Mouse (Mus musculus): ENCODE results near the gene Gstp3.

Gstp3 gene

DNA sequence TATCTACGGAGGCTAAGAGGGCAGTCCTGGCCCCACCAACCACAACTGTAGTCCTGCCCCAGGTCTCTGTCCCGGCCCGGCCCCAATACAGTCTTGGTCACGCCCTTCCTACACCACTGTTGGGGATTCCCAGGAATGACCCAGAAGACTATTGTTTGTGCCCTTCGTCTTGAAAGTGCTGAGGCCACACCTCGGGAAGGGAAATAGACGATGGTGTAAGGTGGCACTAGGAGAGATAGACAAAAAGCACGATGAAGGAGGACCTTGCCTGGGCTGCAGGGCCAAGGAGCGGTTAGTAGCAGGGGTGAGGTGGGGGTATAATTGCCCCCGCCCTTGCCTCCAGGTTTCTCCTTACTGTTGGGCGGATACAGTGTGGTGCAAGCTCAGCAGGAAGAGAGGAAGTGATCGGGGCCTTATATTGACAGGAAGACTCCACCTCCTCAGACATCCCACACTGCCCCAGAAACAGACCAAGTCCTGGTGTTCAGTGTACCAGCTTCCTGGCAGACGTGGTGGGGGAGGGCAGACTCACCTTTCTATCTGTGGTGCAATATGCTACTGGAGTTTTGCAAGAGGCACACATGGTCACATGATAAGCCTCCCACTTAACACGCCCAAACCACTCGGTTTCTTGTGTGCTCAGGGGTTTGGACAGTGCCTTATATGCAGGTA, at the start of gene Gstp3:
Gstp3 (minus strand) TSS at position 501 of the 672 bp plus-strand sequence.
- no peak for DNase-seq (ENCODE audit: low read depth, low spot score)
- Histone ChIP-seq H3K27me3 (ENCODE audit: control insufficient read depth, insufficient read depth, low read length, poor library complexity, severe bottlenecking) (no peaks in the 10 kb centered on the region), H3K36me3 (ENCODE audit: control insufficient read depth, insufficient read depth, low read length, poor library complexity, severe bottlenecking) (no peaks in the 10 kb centered on the region)

- H3K27me3 ChIP-seq (ENCODE audit: control insufficient read depth, insufficient read depth, low read length, poor library complexity, severe bottlenecking): no peaks in the 10 kb centered on the region
- no peak for DNase-seq (ENCODE audit: low read depth, low spot score)
- H3K36me3 ChIP-seq (ENCODE audit: control insufficient read depth, insufficient read depth, low read length, poor library complexity, severe bottlenecking): peaks cover 15% of the 10 kb centered on the region
Observed at GRCm38 (mm10) chr19:4108535-4108934, 49.2 kb upstream of the Gstp3 start.

GRCm38 (mm10) chr19:4106654-4107053, 47.3 kb upstream of the Gstp3 start:
- Histone ChIP-seq H3K36me3 (ENCODE audit: control insufficient read depth, insufficient read depth, low read length, poor library complexity, severe bottlenecking) (peaks cover 11% of the 10 kb centered on the region), H3K27me3 (ENCODE audit: control insufficient read depth, insufficient read depth, low read length, poor library complexity, severe bottlenecking) (no peaks in the 10 kb centered on the region)
- no peak for DNase-seq (ENCODE audit: low read depth, low spot score)

DNA sequence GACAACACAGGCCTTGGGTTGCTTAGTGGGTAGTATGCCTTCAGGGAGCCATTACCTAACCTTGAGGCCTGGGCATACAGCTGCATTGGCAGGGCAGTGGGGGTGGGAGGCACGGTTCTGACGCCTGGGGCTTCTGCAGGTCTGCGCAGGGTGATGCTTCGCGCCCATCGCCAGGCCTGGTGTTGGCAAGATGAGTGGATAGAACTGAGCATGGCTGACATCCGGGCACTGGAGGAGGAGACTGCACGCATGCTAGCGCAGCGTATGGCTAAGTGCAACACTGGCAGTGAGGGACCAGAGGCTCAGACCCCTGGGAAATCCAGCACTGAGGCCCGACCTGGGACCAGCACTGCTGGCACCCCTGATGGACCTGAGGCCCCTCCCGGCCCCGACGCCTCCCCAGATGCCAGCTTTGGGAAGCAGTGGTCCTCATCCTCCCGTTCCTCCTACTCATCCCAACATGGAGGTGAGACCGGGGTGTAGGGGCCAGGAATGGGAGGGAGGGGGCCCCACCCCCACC, 45.4 kb upstream of the Gstp3 start:
- peaks cover 10% of the 10 kb centered on the region for H3K36me3 ChIP-seq (ENCODE audit: control insufficient read depth, insufficient read depth, low read length, poor library complexity, severe bottlenecking)
- no peak for DNase-seq (ENCODE audit: low read depth, low spot score)
- H3K27me3 ChIP-seq (ENCODE audit: control insufficient read depth, insufficient read depth, low read length, poor library complexity, severe bottlenecking): no peaks in the 10 kb centered on the region

DNA sequence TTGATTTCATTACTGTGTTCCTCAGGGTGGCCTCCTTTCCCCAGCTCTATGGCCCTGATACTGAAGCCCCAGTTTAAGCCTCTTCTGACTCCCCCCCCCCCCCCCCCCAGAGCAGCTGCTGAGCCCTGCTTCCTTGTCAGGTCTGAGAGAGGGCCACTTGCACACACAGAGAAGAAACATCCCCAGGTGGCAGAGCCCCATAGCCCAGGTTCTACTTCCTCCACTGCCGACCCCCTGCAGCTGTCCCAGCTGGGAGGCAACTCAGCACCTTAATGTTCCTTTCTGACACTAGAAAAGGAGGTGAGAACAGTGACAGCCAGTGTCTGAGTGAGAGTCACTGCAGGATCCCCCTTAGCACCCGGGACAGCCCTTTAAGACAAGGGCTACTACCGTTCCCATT, 44.4 kb upstream of the Gstp3 start:
- peaks cover 10% of the 10 kb centered on the region for H3K36me3 ChIP-seq (ENCODE audit: control insufficient read depth, insufficient read depth, low read length, poor library complexity, severe bottlenecking)
- H3K27me3 ChIP-seq (ENCODE audit: control insufficient read depth, insufficient read depth, low read length, poor library complexity, severe bottlenecking): no peaks in the 10 kb centered on the region
- DNase-seq (ENCODE audit: low read depth, low spot score): no peak

DNA sequence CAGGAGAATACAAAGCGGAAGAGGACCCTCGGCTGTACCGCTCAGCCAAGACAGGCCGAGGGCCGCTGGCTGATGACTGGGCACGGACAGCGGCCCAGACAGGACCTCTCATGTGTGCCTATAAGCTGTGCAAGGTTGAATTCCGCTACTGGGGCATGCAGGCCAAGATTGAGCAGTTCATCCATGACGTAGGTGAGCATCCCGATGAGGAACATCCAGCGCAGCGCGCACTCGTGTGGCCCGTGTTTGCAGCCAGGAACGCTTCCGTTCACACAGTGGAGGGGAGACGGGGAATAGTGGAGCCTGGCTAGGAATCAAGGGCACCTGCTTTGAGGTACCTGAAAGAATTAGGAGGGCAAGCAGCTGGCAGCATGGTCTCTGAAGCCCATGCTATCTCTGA, 43.9 kb upstream of the Gstp3 start:
- Histone ChIP-seq H3K36me3 (ENCODE audit: control insufficient read depth, insufficient read depth, low read length, poor library complexity, severe bottlenecking) (peaks cover 10% of the 10 kb centered on the region), H3K27me3 (ENCODE audit: control insufficient read depth, insufficient read depth, low read length, poor library complexity, severe bottlenecking) (no peaks in the 10 kb centered on the region)
- no peak for DNase-seq (ENCODE audit: low read depth, low spot score)

DNA sequence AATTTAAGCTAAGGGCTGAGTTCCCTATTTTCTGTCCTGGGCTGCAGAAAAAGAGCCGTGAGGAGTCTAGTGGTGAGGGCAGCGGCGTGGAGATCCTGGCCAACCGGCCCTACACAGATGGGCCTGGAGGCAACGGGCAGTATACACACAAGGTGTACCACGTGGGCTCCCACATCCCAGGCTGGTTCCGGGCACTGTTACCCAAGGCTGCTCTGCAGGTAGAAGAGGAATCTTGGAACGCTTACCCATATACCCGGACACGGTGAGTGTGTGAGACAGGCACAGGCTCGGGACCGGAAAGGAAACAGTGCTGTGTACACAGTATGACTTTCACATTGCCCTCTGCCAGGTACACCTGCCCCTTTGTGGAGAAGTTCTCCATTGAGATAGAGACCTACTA, 43.3 kb upstream of the Gstp3 start:
- Histone ChIP-seq H3K27me3 (ENCODE audit: control insufficient read depth, insufficient read depth, low read length, poor library complexity, severe bottlenecking) (no peaks in the 10 kb centered on the region), H3K36me3 (ENCODE audit: control insufficient read depth, insufficient read depth, low read length, poor library complexity, severe bottlenecking) (peaks cover 8% of the 10 kb centered on the region)
- DNase-seq (ENCODE audit: low read depth, low spot score): peak; percentile 23

- peaks cover 8% of the 10 kb centered on the region for H3K36me3 ChIP-seq (ENCODE audit: control insufficient read depth, insufficient read depth, low read length, poor library complexity, severe bottlenecking)
- no peaks in the 10 kb centered on the region for H3K27me3 ChIP-seq (ENCODE audit: control insufficient read depth, insufficient read depth, low read length, poor library complexity, severe bottlenecking)
- DNase-seq (ENCODE audit: low read depth, low spot score): no peak
Observed at GRCm38 (mm10) chr19:4102049-4102448, 42.7 kb upstream of the Gstp3 start.

GRCm38 (mm10) chr19:4101466-4101865, 42.1 kb upstream of the Gstp3 start:
- H3K27me3 ChIP-seq (ENCODE audit: control insufficient read depth, insufficient read depth, low read length, poor library complexity, severe bottlenecking): no peaks in the 10 kb centered on the region
- peaks cover 8% of the 10 kb centered on the region for H3K36me3 ChIP-seq (ENCODE audit: control insufficient read depth, insufficient read depth, low read length, poor library complexity, severe bottlenecking)
- no peak for DNase-seq (ENCODE audit: low read depth, low spot score)

DNA sequence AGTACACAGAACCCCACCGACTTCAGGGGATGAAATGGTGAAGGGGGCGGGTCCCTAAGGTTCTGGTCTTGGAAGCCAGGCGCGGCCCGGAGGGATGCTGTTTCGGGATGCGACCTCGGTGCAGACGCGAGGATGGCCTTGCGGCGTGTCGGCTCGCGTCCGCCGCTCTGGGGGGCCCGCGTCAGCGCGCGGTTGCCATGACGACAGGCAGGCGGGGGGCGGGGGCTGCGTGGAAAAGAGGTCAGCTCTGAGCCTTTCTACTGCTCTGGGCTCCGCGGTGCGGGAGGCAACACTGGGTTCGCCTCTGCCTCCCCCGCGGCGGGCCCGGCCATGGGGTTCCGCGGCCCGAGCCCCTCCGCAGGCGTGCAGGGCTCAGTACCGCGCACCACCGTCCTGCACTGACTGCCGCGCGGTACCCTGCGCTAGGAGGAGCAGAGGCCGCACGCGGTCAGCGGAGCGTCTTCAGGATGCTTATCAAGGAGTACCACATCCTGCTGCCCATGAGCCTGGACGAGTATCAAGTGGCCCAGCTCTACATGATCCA, 41.4 kb upstream of the Gstp3 start:
- no peaks in the 10 kb centered on the region for H3K27me3 ChIP-seq (ENCODE audit: control insufficient read depth, insufficient read depth, low read length, poor library complexity, severe bottlenecking)
- DNase-seq (ENCODE audit: low read depth, low spot score): peak; percentile 56
- peaks cover 8% of the 10 kb centered on the region for H3K36me3 ChIP-seq (ENCODE audit: control insufficient read depth, insufficient read depth, low read length, poor library complexity, severe bottlenecking)

DNA sequence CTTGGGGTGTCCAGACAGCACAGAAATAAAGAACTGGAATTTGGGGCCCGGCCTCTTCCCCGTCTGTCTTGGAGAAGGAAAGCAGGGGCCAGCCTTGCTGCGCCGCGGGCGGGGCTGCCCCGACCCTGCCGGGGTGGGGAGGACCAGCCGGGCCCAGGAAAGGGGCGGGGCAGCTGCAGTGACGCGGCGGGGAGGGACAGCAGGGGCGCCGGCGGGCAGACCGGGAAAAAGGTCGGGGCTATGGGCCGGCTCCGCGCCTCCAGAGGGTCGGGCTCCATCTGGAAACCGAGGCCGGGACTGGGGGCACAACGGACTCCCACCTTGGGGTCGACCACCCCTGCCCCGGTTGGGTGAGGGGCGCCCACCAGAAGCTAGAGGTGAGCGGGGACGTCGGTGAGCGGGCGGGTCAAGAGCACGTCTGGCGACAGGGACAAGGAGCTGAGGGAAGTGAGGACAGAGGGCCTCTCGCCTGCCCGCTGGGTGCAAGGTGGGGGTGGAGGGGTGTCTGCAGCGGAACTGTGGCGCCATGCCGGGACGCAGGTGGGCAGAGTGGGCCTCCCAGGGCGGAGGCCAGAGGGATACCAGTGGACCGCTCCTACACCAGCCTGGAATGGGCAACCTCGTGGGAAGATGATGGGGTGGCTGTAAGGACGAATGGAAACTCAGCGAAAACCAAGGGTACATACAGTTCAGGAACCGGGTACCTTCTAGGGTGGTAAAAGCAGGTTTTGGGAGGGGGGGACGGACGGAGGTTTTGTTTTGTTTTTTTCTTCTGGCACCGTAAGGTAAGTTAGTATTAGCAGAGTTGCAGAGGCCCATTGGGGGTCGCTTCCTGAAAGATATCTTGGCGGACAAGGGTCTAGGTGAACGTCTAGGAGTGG, 40.7 kb upstream of the Gstp3 start, which contains the start of gene Pitpnm1:
Pitpnm1 (plus strand) TSS at position 162 of the 881 bp plus-strand sequence.
- DNase-seq (ENCODE audit: low read depth, low spot score): peak; percentile 66
- Histone ChIP-seq H3K27me3 (ENCODE audit: control insufficient read depth, insufficient read depth, low read length, poor library complexity, severe bottlenecking) (no peaks in the 10 kb centered on the region), H3K36me3 (ENCODE audit: control insufficient read depth, insufficient read depth, low read length, poor library complexity, severe bottlenecking) (peaks cover 3% of the 10 kb centered on the region)

DNA sequence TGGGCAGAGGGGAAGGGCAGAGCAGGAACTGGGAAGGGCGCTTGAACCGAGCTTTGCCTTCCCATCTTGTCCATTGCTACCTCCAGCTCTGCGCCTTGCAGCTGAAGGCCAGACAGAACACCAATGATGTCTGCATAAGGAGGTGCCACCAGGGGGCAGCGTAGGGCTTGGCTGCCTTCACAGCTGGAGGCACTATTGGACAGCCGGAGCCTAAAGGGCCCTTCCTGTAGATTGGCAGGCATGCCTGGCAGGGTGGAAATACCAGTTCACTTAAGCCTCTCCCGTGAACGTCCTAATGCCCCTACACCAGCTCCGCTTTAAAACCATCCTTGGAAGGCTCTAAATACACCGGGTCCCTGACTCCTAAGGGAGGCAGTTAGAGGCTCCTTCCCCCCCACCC, 39.7 kb upstream of the Gstp3 start:
- Histone ChIP-seq H3K36me3 (ENCODE audit: control insufficient read depth, insufficient read depth, low read length, poor library complexity, severe bottlenecking) (no peaks in the 10 kb centered on the region; the same call in 1 of the 2 replicates), H3K27me3 (ENCODE audit: control insufficient read depth, insufficient read depth, low read length, poor library complexity, severe bottlenecking) (no peaks in the 10 kb centered on the region)
- peak; percentile 95 for DNase-seq (ENCODE audit: low read depth, low spot score)

GRCm38 (mm10) chr19:4098426-4098825, 39.1 kb upstream of the Gstp3 start:
- DNase-seq (ENCODE audit: low read depth, low spot score): peak; percentile 18
- Histone ChIP-seq H3K27me3 (ENCODE audit: control insufficient read depth, insufficient read depth, low read length, poor library complexity, severe bottlenecking) (no peaks in the 10 kb centered on the region), H3K36me3 (ENCODE audit: control insufficient read depth, insufficient read depth, low read length, poor library complexity, severe bottlenecking) (no peaks in the 10 kb centered on the region; the same call in 1 of the 2 replicates)

GRCm38 (mm10) chr19:4097441-4097825, 38.1 kb upstream of the Gstp3 start:
- peak; percentile 85 for DNase-seq (ENCODE audit: low read depth, low spot score)
- no peaks in the 10 kb centered on the region; the same call in 1 of the 2 replicates for H3K36me3 ChIP-seq (ENCODE audit: control insufficient read depth, insufficient read depth, low read length, poor library complexity, severe bottlenecking)
- no peaks in the 10 kb centered on the region for H3K27me3 ChIP-seq (ENCODE audit: control insufficient read depth, insufficient read depth, low read length, poor library complexity, severe bottlenecking)

Data from splenic B cell, adult 2 months (primary cell).